Mouse (Mus musculus) midbrain, embryonic 11.5 days (tissue): ENCODE data around the gene Tmem183a. TPM values are rescaled to one million over a fixed set of nuclear protein-coding genes. Genes with fewer than 3 reads are reported as not detected.

Experiments used
- ATAC-seq: fragments of 200-750 bp; cut with Nextera tagmentation; 2 replicates; pipeline ENCODE4 v1.8.0; 2017; ENCODE audit warnings: moderate TSS enrichment, moderate library complexity; ENCODE audit not compliant: low FRiP score
- DNase-seq: peaks from one replicate; pipeline ENCODE4 v3.0.0; 2015; ENCODE audit warnings: low spot score; ENCODE audit errors: missing footprints
- H3K27ac ChIP-seq: fragments of 300-500 bp; sonication (generic); 2 replicates; pipeline ENCODE4 v1.5.1; 2014; ENCODE audit warnings: low read depth, low read length
- H3K27me3 ChIP-seq: fragments of 300-500 bp; sonication (generic); 2 replicates; pipeline ENCODE4 v1.6.1; 2014; ENCODE audit warnings: mild to moderate bottlenecking, low read length, moderate library complexity, mixed read lengths; ENCODE audit not compliant: control insufficient read depth, insufficient read depth
- H3K36me3 ChIP-seq: fragments of 300-500 bp; sonication (generic); 2 replicates; pipeline ENCODE4 v1.6.1; 2014; ENCODE audit warnings: mild to moderate bottlenecking, low read length, moderate library complexity, mixed read lengths; ENCODE audit not compliant: control insufficient read depth, insufficient read depth
- H3K4me1 ChIP-seq: fragments of 300-500 bp; sonication (generic); 2 replicates; pipeline ENCODE4 v1.6.1; 2014; ENCODE audit warnings: low read length; ENCODE audit not compliant: control insufficient read depth, insufficient read depth
- H3K4me2 ChIP-seq: fragments of 300-500 bp; sonication (generic); 2 replicates; pipeline ENCODE4 v1.6.1; 2014; ENCODE audit warnings: mild to moderate bottlenecking, moderate library complexity
- H3K4me3 ChIP-seq: fragments of 300-500 bp; sonication (generic); 2 replicates; pipeline ENCODE4 v1.5.1; 2014; ENCODE audit warnings: low read depth, low read length
- H3K9ac ChIP-seq: fragments of 300-500 bp; sonication (generic); 2 replicates; pipeline ENCODE4 v1.6.1; 2014; ENCODE audit warnings: low read length
- H3K9me3 ChIP-seq: fragments of 300-500 bp; sonication (generic); 2 replicates; pipeline ENCODE4 v1.6.1; 2016; ENCODE audit warnings: low read length; ENCODE audit not compliant: control insufficient read depth
- WGBS: fragments of 180-500 bp; shearing (Covaris S2); extraction: QIAGEN DNeasy Blood & Tissue Kit; methylation state at CpG from one replicate; pipeline ENCODE4 v1.1.7; 2014; 5-methylcytosine and 5-hydroxymethylcytosine counted together
- polyA plus RNA-seq: library from polyadenylated mRNA; unstranded; fragments of >200 nt; fragmentation: Nextera tagmentation; extraction: Ambion mirVana; gene quantifications from 2 replicates; pipeline ENCODE4 v1.2.1, GENCODE M21; 2014

The Tmem183a gene
- polyA plus RNA-seq, 1 experiment from 2014 or later: 128 TPM

DNA sequence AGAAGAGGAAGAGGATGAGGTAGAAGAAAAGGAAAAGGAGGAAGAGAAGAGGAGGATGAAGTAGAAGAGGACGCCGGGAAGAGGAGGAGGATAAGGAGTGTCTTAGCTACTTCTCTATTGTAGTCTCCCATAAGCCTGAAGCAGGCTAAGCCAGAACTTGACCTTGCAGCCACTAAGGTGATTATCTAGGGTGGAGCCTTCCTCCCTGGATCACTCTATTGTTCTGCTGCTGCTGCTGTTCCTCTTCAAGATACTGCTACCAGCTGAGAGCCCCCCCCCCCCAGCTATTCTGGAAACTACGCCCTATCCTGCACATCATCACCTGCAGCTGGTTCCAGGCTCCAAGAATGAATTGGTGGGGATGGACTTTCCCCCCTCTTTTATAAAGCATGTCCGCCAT, 22.8 kb upstream of the Tmem183a start:
- H3K9ac ChIP-seq: no peak overlapping the region
- 82% methylated on average over 4 of the region's 4 CpGs for WGBS

DNA sequence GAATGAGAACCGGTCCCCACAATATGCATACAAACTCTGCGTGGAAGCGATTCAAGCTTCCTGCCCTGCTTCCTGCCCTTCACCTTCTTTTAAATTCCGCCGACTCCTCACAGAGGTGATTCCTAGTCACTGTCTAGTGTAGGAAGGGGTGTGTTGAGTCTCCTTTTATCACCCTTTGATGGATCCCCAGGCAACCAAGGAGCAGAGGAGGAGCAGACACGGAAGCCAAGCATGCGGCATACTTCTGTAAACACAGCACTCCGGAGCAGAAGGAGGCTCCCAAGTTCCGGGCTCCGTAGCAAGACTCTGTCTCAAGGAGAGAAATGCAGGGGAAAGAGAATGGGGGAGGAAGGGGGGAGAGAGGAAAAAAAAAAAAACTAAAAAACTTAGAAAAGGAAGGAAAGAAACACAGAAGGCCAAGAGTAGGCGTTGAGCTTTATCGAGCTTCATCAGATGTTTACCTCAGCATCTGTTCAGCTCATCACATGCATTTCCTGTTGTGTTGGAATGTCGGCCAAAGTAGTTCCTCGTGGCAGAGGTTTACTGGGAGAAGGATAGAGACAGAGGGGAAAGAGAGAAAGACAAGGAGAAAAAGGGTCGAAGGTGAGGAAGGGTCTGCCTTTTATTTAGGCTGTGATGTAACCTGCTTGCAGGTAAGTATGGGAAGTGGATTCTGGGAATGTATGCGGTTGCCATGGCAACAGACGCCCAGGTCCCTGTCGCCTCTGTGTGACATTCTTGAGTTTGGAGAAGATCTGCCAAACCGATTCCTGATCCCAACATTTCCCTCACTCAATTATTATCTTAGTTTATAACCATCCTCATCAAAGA, 20.2 kb upstream of the Tmem183a start:
- H3K4me3 ChIP-seq: peak overlapping the region; percentile 10
- no peak overlapping the region for H3K9ac ChIP-seq
- no peaks in the 10 kb centered on the region for H3K36me3 ChIP-seq
- no peak overlapping the region for H3K27ac ChIP-seq
- H3K4me1 ChIP-seq: peaks cover 2% of the 10 kb centered on the region; the same call in 1 of the 2 replicates
- DNase-seq: peak; percentile 89
- 16% methylated on average over 19 of the region's 19 CpGs for WGBS
- H3K27me3 ChIP-seq: no peaks in the 10 kb centered on the region
- no peak for ATAC-seq
- H3K4me2 ChIP-seq: peak overlapping the region; percentile 30
- H3K9me3 ChIP-seq: no peaks in the 10 kb centered on the region

More for the DNA sequence above, 22.8 kb upstream of the Tmem183a start:
- no peak overlapping the region for H3K4me3 ChIP-seq
- ATAC-seq: no peak
- no peak for DNase-seq
- no peaks in the 10 kb centered on the region for H3K9me3 ChIP-seq
- no peaks in the 10 kb centered on the region for H3K27me3 ChIP-seq
- H3K4me1 ChIP-seq: peaks cover 2% of the 10 kb centered on the region; the same call in 1 of the 2 replicates
- H3K4me2 ChIP-seq: no peak overlapping the region
- no peak overlapping the region for H3K27ac ChIP-seq
- no peaks in the 10 kb centered on the region for H3K36me3 ChIP-seq

DNA sequence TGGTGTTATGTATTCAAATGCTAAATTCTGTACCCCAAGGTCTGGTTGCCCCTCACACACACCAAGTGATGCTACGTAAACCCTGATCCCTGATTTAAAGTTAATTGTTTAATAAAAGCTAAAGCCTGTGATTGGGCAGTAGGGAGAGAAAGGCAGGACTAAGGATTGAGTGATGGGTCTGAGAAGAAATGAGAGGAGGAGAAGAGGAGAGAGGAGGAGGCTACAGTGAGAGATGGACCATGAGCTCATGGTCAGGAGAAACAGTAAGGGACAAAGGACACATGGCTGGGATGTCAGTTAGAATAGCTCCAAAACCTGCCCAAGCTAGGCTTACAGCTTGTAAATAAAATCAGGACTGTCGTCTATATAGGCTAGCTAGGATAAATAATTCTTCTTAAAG, 19.3 kb upstream of the Tmem183a start:
- H3K4me2 ChIP-seq: no peak overlapping the region
- no peaks in the 10 kb centered on the region for H3K36me3 ChIP-seq
- no peak overlapping the region for H3K4me3 ChIP-seq
- no peaks in the 10 kb centered on the region for H3K27me3 ChIP-seq
- H3K9ac ChIP-seq: no peak overlapping the region
- H3K27ac ChIP-seq: no peak overlapping the region
- no peak for DNase-seq
- 88% methylated on average over 2 of the region's 2 CpGs for WGBS
- H3K4me1 ChIP-seq: peaks cover 2% of the 10 kb centered on the region; the same call in 1 of the 2 replicates
- no peaks in the 10 kb centered on the region for H3K9me3 ChIP-seq
- no peak for ATAC-seq

DNA sequence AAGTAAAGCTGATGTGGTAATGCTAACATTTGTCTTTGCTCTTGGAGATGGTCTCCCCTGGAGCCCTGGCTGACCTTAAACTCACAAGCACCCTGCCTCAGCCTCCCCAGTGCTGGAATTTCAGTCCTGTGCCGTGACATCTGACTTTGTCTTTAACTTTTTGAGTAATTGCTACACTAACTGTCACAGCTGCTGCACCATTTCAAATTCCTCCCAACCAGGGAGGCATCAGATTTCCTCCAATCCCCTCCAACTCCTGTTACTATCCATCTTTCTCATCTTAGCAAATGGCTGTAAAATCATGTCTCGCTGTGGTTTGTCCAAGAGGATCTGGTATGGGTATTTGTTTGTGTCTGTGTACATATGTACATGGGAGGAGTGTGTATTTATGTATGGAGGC, 12.3 kb upstream of the Tmem183a start:
- H3K36me3 ChIP-seq: no peaks in the 10 kb centered on the region
- no peak overlapping the region for H3K9ac ChIP-seq
- H3K4me2 ChIP-seq: no peak overlapping the region
- H3K27me3 ChIP-seq: no peaks in the 10 kb centered on the region
- H3K27ac ChIP-seq: no peak overlapping the region
- no peak for DNase-seq
- 88% methylated on average over 2 of the region's 2 CpGs for WGBS
- H3K4me1 ChIP-seq: no peaks in the 10 kb centered on the region
- no peak for ATAC-seq
- no peak overlapping the region for H3K4me3 ChIP-seq
- no peaks in the 10 kb centered on the region; the same call in 1 of the 2 replicates for H3K9me3 ChIP-seq

DNA sequence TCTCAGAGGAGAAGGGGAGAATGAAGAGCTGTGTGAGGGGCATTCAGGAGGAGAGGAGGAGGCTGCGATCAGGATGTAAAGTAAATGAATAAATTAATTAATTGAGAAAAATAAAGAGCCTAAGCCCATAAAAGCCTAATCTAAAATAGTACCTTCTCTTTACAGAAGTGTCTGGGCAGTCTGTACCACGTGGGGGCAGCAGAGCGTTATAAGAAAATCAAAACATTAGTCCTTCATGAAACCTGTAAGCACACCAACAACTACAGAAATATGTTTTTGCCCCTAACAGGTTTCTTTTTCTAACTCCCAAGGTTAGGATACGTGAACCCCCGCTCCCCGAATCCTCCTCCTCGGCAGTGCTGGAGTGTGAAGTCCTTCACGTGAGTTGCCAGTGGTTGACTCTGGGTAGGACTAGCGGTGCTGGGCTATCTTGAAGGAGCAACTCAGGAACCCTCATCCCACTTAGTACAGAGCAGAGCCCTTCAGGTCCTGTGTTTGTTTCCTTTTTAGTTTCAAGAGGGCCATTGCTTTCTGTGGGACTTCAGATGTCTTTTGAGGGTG, 7.1 kb upstream of the Tmem183a start:
- Histone ChIP-seq H3K27me3 (no peaks in the 10 kb centered on the region), H3K27ac (no peak overlapping the region), H3K4me2 (no peak overlapping the region), H3K9ac (no peak overlapping the region), H3K4me1 (no peaks in the 10 kb centered on the region), H3K36me3 (no peaks in the 10 kb centered on the region), H3K9me3 (no peaks in the 10 kb centered on the region; the same call in 1 of the 2 replicates), H3K4me3 (no peak overlapping the region)
- DNase-seq: no peak
- WGBS: 51% methylated on average over 9 of the region's 9 CpGs
- ATAC-seq: no peak

DNA sequence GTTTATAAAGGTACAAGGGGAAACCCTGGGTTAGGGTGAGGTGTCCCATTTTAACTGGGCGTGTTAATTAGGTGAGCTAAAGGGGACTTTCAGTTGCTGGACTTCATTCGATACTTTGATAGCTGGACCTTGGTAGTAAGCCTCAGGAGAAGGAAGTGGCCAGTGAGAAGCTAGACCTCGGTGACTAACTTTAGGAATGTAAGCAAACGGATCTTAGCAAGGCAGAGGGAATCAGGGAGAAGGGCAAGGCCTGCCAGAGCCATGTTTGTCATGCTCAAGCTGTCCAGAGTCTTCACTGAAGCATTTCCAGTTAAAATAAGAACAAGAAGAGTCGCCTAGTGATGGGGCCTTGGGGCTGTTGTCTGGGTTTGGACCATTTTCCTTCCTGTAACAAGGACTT, 3.7 kb upstream of the Tmem183a start:
- H3K4me3 ChIP-seq: no peak overlapping the region
- H3K36me3 ChIP-seq: no peaks in the 10 kb centered on the region
- DNase-seq (peak; percentile 81), ATAC-seq (no peak)
- no peak overlapping the region for H3K4me2 ChIP-seq
- H3K9me3 ChIP-seq: no peaks in the 10 kb centered on the region; the same call in 1 of the 2 replicates
- no peak overlapping the region for H3K27ac ChIP-seq
- no peaks in the 10 kb centered on the region for H3K27me3 ChIP-seq
- 66% methylated on average over 5 of the region's 5 CpGs for WGBS
- peaks cover 6% of the 10 kb centered on the region for H3K4me1 ChIP-seq
- H3K9ac ChIP-seq: no peak overlapping the region

DNA sequence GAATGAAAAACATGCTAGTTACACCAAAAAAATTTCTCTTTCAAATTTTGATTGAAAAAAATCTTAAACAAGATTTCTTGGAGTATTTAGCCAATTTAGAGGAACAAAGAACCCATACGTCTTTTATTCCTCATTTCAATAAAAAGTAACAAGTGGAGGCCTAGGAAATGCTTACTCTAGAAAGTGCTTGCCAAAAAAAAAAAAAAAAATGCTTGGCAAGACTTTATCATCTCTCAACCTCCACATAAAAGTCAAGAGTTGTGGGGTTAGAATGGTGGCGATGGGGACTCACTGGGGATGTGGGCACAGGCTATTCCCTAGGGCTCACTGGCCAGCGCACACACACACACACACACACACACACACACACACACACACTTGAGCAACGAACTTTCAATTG, 1.4 kb upstream of the Tmem183a start:
- Histone ChIP-seq H3K27ac (no peak overlapping the region), H3K27me3 (no peaks in the 10 kb centered on the region), H3K36me3 (peaks cover 3% of the 10 kb centered on the region; the same call in 1 of the 2 replicates), H3K9me3 (no peaks in the 10 kb centered on the region), H3K4me1 (peaks cover 7% of the 10 kb centered on the region), H3K4me2 (no peak overlapping the region), H3K9ac (no peak overlapping the region), H3K4me3 (no peak overlapping the region)
- WGBS: 78% methylated on average over 4 of the region's 4 CpGs
- DNase-seq (peak; percentile 10), ATAC-seq (no peak)

DNA sequence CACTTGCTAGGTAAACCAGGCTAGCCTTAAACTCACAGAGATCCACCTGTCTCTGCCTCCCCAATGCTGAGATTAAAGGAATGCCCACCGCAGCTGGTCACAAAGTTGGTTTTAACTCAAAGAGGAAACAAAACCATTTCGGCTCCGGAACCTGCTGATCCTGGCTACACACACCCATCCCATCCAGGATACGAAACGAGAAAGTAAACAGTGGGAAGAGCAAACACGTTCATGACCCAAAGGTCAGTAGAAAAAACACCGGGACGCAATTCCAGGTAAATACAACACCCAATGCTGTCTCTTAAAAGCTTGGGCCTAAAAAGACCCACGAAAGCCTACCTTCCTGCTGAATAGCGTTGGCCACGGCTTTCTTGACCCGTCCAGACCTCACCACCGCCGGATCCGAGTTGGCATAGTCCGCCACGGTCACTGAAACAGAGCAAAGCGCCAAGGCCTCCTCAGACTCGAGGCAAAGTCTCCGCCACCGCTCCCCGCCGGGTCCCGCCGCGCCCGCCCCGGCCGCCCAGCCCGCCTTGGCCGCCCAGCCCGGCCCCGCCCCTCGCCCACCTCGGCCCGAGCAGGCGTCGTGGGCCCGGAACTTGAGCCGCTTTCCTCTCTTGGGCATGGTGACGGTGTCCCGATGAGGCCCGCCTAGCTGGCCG, 453 bp downstream of the Tmem183a start:
- 2% methylated on average over 44 of the region's 44 CpGs for WGBS
- Histone ChIP-seq H3K4me2 (peak overlapping the region; percentile 58), H3K9ac (peak overlapping the region; percentile 92), H3K27ac (peak overlapping the region; percentile 61; the same call in 1 of the 2 replicates), H3K36me3 (peaks cover 9% of the 10 kb centered on the region; the same call in 1 of the 2 replicates), H3K4me3 (peak overlapping the region; percentile 91), H3K9me3 (no peaks in the 10 kb centered on the region), H3K27me3 (no peaks in the 10 kb centered on the region), H3K4me1 (peaks cover 7% of the 10 kb centered on the region)
- DNase-seq (no peak), ATAC-seq (peak; percentile 91)

DNA sequence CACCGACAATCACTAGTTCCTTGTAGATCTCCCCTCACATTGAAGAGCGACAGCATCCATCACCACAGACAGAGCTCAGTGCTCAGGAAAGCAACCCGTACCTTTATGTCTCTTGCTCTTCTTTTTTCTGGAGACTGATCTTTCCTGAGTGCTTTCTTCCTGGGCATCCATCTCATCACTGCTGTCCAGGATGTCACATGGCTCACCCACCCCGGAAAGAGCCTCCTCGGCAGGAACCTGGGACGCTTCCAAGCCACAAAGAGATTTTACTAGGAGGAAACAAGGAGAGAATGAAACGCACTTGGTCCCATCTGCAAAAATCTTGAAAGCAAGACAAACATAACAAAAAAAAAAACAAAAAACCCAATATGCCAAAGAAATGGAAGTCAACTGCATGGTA, 1.1 kb downstream of the Tmem183a start:
- no peaks in the 10 kb centered on the region for H3K9me3 ChIP-seq
- ATAC-seq: no peak
- H3K9ac ChIP-seq: peak overlapping the region; percentile 92
- peak overlapping the region; percentile 58 for H3K4me2 ChIP-seq
- peaks cover 12% of the 10 kb centered on the region; the same call in 1 of the 2 replicates for H3K36me3 ChIP-seq
- DNase-seq: peak; percentile 72
- no peaks in the 10 kb centered on the region for H3K27me3 ChIP-seq
- 84% methylated on average over 7 of the region's 7 CpGs for WGBS
- peak overlapping the region; percentile 91 for H3K4me3 ChIP-seq
- peaks cover 7% of the 10 kb centered on the region for H3K4me1 ChIP-seq
- no peak overlapping the region for H3K27ac ChIP-seq
